Mouse (Mus musculus) thymus, adult 2 months (tissue): ENCODE data around the gene Olfr628.

Experiments used
- CTCF ChIP-seq: fragments of 200-500 bp; IDR thresholded peaks from 2 replicates; pipeline ENCODE4 v1.5.1; 2012; ENCODE audit warnings: mild to moderate bottlenecking, control low read depth, low read length, moderate library complexity, borderline replicate concordance; ENCODE audit not compliant: control insufficient read depth, poor library complexity, insufficient read depth; ENCODE audit errors: extremely low read depth
- POLR2A ChIP-seq: fragments of 200-500 bp; IDR thresholded peaks from 2 replicates; pipeline ENCODE4 v1.6.1; 2012; ENCODE audit warnings: mild to moderate bottlenecking, low read length, control low read depth, moderate library complexity; ENCODE audit not compliant: control insufficient read depth, poor library complexity, insufficient read depth; ENCODE audit errors: extremely low read depth

DNA sequence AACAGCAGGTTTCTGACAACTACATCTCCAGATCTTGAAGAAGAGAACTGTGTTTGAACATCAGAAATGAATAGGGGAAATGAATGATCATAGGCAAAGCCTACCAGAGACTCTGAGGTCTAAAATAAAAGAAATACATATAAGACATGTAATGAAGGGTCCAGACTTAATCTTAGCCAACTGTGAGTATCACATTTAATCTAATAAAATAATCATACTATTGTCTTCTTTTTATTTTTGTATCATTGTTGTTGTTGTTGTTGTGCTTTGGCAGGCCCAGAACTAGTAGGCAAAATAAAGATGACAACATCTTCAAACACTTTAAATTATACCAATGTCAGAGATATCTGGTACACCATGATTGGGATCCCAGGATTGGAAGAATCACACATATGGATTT is 47.8 kb upstream of the Olfr628 start, which contains the start of gene Olfr625-ps1:
- TF ChIP-seq POLR2A (no peak), CTCF (no peak)
